ENCODE assay signal across 9 mouse cellular contexts in genomic region chr2:70561077-70561795, GRCm38 (mm10). TPM values are rescaled to one million over a fixed set of nuclear protein-coding genes. Genes with fewer than 3 reads are reported as not detected.
DNase-seq lines count a peak whose midpoint lies in the region; ATAC-seq lines count a peak whose summit lies in the region.
"Had no signal": no experiment of that assay in that cellular context is flagged by ENCODE, and none has a peak within 500 bp of the region (broad histone marks: within the 10 kb centered on the region; RNA-seq: fewer than 3 reads in every experiment).

No protein-coding gene starts in this region.

- no peaks in the 10 kb centered on the region for H3K9me3 ChIP-seq in heart, embryonic 12.5 days (replicated peaks)

- H3K9ac ChIP-seq in heart, embryonic 12.5 days: no peak overlapping the region

- H3K27ac ChIP-seq in heart, embryonic 12.5 days (ENCODE audit: poor library complexity, severe bottlenecking): no peak overlapping the region

- peak; percentile 21 for DNase-seq in cerebellum, adult 11 months
- no peak for DNase-seq in cerebellum, adult 8-10 months
- DNase-seq in CD8-positive naive resting alpha-beta T cell, adult 2 months (ENCODE audit: low read depth in 2 of 2, low spot score in 2 of 2): peak; percentile 11 to 24
- DNase-seq in cerebellum, postnatal 4 days (ENCODE audit: low spot score in 2 of 2): peak; percentile 64 to 77
- DNase-seq in kidney, postnatal 36 days: peak; percentile 24 to 63
- peak; percentile 59 for DNase-seq in lung, postnatal 36 days
- DNase-seq in spleen, postnatal 36 days (ENCODE audit: low spot score in 2 of 2): peak; percentile 36 to 45

- WGBS in heart, embryonic 12.5 days: under 1% methylated on average over 29 of the region's 29 CpGs

- peaks cover 92% of the 10 kb centered on the region for H3K27me3 ChIP-seq in heart, embryonic 12.5 days (replicated peaks)

- H3K4me2 ChIP-seq in heart, embryonic 12.5 days: peak overlapping the region; percentile 25

- H3K36me3 ChIP-seq in heart, embryonic 12.5 days: no peaks in the 10 kb centered on the region
- H3K36me3 ChIP-seq: G1E had no signal

- no peak for ATAC-seq in heart, embryonic 12.5 days (ENCODE audit: insufficient number of reproducible peaks, low FRiP score)

- H3K4me1 ChIP-seq in heart, embryonic 12.5 days (replicated peaks): peaks cover 41% of the 10 kb centered on the region

- H3K4me3 ChIP-seq in heart, embryonic 12.5 days: no peak overlapping the region

RNA-seq across cellular contexts. Expression of gene Gad1, which starts 8.4 kb away (rescaled TPM):
- polyA plus RNA-seq in heart, embryonic 12.5 days (2016; fragmentation: Nextera tagmentation; extraction: Ambion mirVana): 0.22 and 0.33 TPM in 2 replicates
- polyA plus RNA-seq: G1E had no signal

RNA-seq across cellular contexts. Expression of gene Erich2, which starts 52.6 kb away (rescaled TPM):
- 0.36 and 0.64 TPM in 2 replicates for polyA plus RNA-seq in heart, embryonic 12.5 days (2016; fragmentation: Nextera tagmentation; extraction: Ambion mirVana)
- polyA plus RNA-seq: G1E had no signal
